Mouse (Mus musculus): Measurements from ENCODE around the gene Gm49333. TPM values are rescaled to one million over a fixed set of nuclear protein-coding genes. Genes with fewer than 3 reads are reported as not detected.
A peak's percentile ranks its signal among the peaks of the same experiment; 100 is the strongest.

Gm49333 gene
- total RNA-seq (2015; ENCODE audit: low replicate concordance) (not detected in 2 replicates), total RNA-seq (2017; ENCODE audit: low replicate concordance) (not detected in 2 replicates)

DNA sequence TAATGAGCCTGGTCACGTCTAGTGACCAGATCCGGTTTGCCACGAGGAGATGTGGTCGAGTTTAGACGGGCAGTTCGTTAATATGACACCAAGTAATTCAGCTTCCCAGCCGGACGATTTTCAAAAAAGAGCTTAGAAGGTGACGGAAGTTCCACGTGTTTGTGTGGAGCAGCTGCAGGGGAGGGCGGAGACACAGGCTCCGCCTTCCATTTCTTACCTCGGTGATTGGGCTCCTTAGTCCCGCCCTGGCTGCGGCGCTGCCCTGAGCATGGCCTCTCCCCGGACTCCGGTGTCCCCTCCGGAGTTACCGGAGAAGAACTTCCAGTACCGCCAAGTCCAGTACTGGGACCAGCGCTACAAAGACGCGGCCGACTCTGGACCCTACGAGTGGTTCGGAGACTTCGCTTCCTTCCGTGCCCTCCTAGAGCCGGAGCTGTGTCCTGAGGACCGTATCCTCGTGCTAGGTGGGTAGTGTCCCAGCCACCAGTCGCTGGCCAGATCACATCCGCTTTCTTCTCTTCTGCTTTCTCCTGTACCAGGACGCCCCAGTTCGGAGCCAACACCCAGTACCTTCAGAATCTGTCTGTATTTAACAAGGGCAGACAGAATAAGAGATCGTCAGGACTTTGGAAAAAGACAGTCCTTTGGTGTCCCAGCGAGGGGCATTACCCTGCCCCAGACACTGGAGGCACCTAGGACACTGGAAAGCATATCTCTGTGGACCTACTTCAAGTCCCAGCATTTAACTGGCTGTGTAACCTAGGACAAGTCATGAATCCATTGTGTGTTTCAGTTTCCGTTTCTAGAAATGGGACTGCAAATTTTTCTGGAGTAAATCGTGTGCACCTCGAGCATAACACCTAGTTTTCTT lies at the start of gene Gm49333, which contains the start of the genes Eef1akmt4 and Alg3:
Gene Gm49333, plus strand, starts transcription at position 254 of the 871 bp plus-strand sequence.
Gene Eef1akmt4, plus strand, starts transcription at position 237 of the 871 bp plus-strand sequence.
Gene Alg3, minus strand, starts transcription at position 379 of the 871 bp plus-strand sequence.
- ATAC-seq (replicated peaks; ENCODE audit: low FRiP score, poor library complexity, severe bottlenecking), result peak; percentile 99

DNA sequence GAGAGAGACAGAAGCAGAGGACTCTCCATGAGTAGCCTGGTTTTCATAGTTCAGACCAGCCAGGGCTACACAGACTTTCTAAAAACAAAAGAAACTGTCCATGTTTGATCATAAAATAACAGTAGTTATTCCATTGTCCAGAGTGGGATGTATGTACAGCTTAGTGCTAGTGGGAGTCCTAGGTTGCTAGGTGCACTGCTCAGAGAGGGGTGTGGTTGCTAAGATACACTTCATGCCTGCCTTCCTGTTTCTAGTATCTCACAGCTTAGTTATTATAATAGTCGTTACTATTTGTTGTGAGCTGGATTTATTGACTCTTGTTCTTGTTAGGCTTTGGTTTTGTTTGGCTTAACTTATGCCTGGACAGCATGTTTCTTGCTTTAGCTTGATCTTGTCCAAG lies 46.3 kb upstream of the Gm49333 start:
- no peak for ATAC-seq (replicated peaks; ENCODE audit: low FRiP score, poor library complexity, severe bottlenecking)

DNA sequence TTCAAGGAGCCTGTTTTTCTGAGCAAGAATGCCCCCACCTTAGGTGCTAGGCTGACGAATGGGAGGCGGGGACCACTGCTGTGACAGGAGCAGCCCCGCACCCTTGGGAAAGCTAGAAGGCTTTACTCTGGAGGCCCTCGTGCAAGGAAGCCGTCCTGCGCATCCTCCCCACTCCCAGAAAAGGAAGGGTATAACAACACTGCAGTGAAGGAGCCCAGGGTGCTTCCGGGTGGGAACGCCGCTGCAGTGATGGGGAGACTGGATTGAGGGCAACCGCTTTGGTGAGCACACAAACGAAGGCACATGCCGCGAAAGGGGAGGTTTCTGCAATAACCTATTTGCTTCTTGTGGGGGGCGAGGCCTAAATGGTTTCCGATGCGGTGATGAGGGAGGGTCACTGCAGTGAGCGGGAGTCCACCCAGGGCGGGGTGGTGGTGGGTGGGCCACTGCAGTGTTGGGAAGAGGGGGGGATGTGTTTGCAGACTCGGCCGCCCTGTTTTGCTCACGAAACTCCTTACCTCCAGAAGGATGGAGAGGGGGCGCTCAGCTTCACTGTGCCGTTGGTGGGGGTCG lies 22.0 kb upstream of the Gm49333 start, which contains the start of gene Vwa5b2:
Gene Vwa5b2, plus strand, starts transcription at position 106 of the 573 bp plus-strand sequence.
- ATAC-seq (replicated peaks; ENCODE audit: low FRiP score, poor library complexity, severe bottlenecking), result no peak

DNA sequence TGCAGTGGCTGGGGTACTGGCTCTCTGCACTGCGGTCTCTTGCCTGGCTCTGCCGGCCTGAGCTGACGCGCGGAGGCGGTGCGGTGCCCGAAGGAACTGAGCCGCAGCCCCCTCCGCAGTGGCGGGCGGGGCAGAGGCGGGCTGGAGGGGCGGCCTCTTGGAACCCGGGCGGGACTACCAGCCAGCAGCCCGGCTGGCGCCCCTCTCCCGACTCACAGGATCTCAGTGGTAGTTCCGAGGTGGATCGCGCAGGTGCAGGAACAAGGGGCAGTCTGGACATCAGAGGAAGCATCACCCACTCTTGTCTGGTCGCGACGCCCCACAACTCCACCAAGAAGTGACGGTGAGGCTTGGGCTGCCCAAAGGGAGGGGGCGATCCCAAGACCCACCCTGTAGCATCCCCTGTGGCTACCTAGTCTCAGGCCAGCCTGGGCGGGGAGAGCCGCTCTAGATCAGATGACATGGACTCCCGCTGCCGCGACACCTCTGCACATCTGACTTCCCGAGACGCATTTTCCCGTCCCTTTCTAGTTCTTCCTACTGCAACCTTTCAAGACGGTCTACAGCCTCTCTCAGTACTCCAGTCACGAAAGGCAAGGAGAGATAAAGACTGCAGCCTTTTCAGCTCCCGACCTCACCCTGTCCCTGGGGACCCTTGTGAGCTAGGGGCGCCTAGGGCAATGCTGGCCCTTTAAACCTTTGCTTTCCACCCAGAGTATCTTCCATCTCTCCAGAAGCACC lies 21.3 kb upstream of the Gm49333 start:
- no peak for ATAC-seq (replicated peaks; ENCODE audit: low FRiP score, poor library complexity, severe bottlenecking)

DNA sequence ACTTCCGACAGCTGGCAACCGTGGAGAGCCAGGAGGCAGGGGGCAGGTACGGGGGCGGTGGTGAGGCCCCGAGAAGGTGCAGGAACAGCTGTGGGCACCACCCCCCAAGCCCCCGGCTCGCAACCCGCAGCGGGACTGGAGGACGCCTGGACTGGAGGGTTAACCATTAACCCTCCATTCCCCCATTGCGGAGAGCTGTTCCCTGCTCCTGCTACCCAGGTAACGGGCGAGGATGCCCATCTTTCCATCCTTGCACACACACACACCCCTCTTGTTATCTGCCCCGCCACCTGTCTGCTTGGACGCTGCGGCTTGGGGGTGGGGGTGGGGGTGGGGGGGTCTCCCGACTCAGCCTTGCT lies 20.8 kb upstream of the Gm49333 start:
- no peak for ATAC-seq (replicated peaks; ENCODE audit: low FRiP score, poor library complexity, severe bottlenecking)

DNA sequence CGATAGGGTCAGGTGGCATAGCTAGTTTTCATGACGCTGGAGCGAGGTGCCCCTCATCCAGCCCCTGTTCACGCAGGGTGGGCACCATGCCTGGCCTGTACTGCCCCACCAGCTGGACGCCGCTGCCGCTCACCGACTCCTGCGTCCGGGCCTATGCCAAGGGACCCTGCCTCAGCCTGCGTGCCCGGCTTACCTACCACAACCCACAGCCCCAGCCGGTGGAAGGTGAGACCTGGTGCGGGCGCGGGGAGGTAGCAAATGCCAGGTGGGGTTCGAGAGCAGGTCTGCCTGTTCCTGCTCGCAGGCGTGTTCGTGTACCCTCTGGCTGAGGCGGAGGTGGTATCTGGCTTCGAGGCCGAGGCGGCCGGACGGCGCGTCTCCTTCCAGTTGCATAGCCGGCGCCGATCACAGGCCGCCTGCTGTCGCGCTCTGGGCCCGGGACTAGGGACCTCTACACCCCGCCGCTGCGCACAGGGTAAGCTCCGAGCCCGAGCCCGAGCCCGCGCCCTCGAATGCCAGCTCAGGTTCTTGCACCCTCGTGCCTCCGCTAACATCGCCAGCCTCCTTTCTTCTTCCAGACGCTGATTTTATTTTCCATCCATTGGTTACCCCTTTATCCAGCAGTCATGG lies 20.2 kb upstream of the Gm49333 start:
- ATAC-seq (replicated peaks; ENCODE audit: low FRiP score, poor library complexity, severe bottlenecking), result no peak

DNA sequence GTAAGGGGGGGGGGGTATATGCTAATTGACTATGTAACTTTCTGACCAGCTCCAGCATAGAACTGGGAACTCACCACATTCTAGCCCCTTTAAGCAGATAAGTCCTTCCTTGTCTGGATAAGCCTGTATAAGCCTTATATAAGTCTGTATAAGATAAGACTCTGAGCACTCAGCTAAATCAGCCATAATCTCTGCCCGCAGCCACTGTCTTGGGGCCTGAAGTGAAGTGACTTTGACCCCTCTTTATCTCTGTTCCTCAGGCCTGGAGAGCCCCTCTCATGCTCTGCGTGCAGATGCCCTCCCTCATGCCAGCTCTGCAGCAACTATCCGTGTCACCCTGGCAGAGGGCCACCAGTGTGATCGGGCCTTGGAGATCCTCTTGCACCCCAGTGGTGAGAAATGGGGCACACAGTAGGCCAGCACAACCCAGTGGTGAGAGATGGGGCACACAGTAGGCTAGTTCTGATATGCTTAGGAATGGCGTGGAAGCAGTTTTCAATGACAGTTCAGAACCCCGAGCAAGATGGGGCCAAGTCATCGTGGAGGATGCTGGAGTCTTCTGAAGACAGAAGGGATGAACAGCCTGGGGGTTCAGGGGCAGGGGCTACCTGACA lies 16.2 kb upstream of the Gm49333 start:
- no peak for ATAC-seq (replicated peaks; ENCODE audit: low FRiP score, poor library complexity, severe bottlenecking)

DNA sequence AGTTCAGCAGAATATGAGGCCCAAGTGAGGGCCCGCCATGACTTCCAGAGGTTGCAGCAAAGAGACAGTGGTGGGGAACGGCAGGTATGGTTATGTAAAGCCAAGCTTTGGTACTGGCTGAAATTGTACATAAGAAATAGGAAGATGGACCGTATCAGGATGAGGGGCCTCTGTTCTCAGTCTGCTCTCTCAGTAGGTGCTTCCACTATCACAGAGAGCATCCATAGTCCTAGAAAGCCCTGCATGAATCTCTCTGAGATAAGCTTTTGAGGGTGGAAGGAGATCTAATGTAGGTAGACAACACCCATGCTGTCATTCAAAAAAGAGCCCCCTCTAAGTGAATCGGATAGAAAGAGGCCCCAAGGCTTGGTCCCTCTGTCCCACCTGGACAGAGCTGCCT lies 15.7 kb upstream of the Gm49333 start:
- no peak for ATAC-seq (replicated peaks; ENCODE audit: low FRiP score, poor library complexity, severe bottlenecking)

DNA sequence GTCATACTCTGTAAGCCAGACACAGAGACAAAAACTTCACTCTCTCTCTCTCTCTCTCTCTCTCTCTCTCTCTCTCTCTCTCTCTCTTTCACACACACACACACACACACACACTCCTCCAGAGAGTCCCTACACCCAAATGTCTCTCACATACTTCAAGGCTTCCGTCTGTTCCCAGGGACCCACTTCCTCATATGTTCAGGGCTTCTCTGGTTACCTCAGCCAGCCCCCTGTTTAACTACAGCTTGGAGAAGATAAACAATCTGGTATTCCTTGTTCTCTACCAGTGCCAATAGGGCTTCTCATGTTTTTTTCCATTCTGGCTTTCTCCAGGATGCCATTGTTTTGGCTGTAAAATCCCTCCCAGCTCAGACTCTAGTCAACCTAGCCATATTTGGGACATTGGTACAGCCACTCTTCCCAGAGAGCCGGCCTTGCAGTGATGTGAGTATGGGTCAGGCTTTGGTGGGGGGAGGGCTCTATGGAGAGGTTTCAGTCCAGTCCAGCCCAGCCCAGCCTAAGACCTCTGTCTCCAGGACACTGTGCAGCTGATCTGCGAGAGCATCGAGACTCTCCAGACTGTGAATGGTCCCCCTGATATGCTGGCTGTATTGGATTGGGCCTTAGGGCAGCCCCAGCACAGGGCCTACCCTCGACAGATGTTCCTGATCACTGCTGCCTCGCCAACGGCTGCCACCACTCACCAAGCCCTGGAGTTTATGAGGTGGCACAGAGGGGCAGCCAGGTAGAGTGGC lies 14.5 kb upstream of the Gm49333 start:
- ATAC-seq (replicated peaks; ENCODE audit: low FRiP score, poor library complexity, severe bottlenecking), result no peak

DNA sequence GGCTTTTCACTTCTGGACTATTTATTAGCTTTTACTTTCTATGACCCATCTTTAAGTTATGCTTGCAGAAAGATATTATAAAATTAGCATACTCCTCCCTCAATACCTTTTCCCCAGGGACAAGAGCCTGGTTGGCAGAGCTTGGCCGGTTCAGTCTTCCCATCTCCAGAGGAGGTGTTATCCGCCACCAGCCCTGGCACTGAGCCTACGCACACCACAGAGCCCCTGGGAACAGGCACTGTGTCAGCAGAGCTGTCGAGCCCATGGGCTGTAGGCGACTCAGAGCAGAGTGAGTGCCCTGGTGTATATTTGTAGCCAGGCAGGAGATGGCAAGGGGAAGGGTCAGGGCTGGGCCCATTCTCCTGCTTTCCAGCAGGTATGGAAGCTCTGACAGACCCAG lies 10.9 kb upstream of the Gm49333 start:
- ATAC-seq (replicated peaks; ENCODE audit: low FRiP score, poor library complexity, severe bottlenecking), result no peak

DNA sequence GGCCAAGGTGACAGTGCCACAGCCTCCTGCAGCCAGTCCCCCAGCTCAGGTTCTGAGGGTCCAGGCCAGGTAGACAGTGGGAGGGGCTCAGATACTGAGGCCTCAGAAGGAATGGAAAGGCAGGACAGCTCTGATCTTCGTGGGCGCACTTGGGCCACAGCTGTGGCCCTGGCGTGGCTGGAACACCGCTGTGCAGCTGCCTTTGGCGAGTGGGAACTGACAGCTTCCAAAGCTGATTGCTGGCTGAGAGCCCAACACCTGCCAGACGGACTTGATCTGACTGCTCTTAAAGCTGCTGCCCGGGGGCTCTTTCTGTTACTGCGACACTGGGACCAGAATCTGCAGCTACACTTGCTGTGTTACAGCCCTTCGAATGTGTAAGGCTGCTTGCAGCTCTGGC lies 6.7 kb upstream of the Gm49333 start:
- ATAC-seq (replicated peaks; ENCODE audit: low FRiP score, poor library complexity, severe bottlenecking), result no peak

DNA sequence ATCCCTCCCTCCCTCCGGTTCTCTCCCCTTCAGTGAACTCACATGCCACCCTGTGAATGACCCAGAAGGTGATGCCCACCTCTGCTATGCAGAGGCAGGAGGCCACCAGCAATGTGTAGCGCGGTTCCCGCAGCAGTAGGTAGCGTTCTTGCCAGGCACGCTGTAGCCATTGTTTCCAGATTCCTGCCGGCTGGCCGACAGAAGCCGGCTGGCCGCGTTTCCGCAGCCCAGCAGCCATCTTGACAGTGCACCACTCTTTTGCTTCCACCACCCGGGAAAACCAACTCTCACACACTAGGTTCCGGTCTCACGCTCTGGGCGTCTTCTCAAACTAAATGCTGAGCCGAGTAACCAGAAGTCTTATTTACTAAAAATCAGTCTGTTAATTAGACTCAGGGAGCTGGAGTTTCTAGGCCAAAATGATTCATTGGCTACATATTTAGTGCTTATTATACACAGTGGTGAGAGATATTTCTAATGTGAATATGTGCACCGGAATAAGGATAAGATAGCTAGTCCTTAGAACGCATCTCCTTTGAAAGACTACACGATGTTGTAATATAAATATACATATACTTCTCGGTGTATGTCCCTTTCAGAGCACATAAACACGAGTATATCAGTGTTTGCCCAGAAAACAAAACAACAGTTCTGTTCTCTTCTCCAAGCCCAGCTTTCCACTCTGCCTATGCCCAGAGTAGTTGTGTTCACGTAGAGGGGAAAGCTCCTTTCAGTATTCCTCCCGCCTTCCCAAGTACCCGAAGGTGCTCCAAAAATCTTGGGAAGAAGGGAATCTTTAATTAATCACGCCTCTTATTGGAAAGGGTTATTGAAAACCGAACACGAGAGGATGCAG lies 681 bp upstream of the Gm49333 start:
- peak; percentile 56 for ATAC-seq (replicated peaks; ENCODE audit: low FRiP score, poor library complexity, severe bottlenecking)

DNA sequence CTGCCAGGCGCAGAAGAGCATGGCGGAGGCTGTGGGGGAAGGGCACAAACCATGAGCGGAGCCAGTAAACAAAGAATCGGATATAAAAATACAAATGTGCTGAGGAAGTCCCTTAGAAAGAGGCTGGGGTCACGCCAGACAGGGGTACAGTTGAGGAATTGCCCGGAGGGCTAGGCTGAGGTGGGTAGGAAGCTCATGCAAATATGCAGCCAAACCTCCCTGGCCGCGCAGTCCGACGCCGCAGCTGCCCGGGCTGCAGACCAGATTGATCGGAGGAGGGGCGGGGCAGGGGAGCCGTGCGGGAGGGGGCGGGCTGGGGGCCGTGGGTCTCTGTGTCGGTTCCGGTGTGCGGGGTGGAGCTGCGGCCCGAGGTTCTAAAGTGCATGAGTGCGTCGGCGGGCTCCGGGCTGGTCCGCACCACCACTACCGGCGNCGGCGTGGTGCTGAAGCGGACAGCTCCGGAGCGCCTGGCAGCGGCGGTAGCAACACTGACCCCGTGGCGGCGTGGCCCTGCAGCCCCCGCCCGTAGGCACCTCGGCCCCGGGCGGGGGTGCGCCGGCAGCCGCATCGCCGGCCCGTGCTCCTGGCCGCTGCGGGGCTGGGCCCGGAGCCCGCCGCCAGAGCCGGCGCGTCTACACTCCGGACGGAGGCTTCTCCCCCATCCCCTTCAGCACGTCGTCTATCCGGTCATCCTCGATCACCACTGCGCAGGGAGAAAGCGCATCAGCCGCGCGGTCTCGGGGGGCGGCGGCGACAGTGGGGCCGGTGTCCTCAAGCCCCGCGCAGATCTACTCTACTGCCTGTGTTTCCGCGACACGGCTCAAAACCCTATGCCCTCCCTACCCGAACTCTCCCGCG lies 8.4 kb downstream of the Gm49333 start:
- ATAC-seq (replicated peaks; ENCODE audit: low FRiP score, poor library complexity, severe bottlenecking), result no peak

DNA sequence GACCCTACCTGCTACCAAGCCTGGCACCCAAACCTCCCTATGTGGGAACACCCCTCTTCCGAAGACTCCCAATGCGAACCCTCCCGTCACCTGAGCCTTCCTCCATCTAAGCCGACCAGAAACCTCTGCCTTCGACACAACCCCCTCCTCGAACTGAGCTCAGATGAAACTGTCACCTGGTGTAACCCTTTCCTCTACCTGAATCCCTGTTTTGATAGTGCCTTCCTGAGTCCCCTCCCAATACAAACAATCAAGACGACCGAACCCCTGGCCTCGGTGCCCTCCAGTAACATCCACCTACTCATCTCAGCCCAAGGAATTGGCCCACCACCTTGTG lies 9.0 kb downstream of the Gm49333 start:
- no peak for ATAC-seq (replicated peaks; ENCODE audit: low FRiP score, poor library complexity, severe bottlenecking)

DNA sequence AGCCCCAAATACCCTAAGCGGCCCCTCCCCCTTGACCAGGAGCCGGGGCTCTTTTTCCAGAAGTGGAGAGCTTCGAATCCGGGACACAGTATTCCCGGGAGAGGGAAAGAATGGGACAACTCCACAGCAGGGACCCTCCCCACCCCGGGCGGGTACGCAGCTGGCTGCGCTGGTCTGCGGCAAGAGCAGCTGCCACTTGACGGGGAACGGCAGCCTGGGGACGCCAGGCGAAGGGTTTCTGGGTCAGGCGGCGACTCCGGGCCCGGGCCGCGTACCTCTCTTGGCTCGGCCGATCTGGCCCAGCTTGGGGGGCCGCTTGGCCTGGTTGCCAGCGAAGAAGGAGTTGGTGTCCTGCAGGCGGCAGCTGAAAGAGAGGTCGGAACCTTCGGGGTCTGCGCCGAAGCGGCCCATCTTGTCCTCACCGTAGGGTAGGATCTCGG lies 9.4 kb downstream of the Gm49333 start:
- ATAC-seq (replicated peaks; ENCODE audit: low FRiP score, poor library complexity, severe bottlenecking), result no peak

DNA sequence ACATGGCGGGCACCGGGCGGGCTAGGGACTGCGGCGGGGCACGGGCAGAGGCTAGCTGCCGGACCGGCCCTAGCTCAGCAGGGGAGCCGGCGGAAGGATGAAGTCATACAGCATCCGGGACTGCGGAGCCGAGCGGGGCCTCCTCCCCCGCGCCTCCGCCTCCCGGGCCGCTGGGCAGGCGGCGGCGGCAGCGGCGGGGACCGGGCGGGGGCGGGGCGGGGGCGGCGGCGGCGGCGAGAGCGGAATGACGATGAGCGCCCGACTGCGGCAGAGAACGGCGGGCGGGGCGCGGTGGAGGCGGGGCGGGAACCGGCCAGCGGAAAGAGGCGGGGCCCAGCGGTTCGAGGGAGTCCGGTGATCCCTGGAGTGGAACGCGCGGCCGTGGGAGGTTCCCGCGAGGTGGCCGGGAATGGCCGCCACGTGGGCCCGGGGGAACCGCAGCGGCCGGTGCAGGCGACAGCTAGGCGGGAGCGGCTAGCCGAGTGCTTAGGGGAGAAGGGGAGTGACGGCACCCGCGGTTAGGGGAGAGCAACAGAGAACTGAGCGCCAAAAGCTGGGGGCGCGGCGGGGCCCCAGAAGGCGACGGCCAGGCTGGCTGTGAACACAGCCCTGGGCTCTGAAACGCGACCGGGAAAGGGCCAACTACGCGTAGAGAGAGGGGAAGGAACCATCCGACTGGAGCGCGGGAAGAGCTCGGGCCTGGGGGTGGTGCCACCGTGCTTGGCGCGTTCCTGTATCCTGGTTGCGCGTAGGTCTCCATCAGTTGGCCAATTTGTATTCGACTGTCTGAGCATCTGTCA lies 10.0 kb downstream of the Gm49333 start, which contains the start of gene Camk2n2:
Gene Camk2n2, minus strand, starts transcription at position 97 of the 800 bp plus-strand sequence.
- ATAC-seq (replicated peaks; ENCODE audit: low FRiP score, poor library complexity, severe bottlenecking), result peak; percentile 67
